11 mouse cellular contexts compared by ENCODE assay signal in the genomic region with DNA sequence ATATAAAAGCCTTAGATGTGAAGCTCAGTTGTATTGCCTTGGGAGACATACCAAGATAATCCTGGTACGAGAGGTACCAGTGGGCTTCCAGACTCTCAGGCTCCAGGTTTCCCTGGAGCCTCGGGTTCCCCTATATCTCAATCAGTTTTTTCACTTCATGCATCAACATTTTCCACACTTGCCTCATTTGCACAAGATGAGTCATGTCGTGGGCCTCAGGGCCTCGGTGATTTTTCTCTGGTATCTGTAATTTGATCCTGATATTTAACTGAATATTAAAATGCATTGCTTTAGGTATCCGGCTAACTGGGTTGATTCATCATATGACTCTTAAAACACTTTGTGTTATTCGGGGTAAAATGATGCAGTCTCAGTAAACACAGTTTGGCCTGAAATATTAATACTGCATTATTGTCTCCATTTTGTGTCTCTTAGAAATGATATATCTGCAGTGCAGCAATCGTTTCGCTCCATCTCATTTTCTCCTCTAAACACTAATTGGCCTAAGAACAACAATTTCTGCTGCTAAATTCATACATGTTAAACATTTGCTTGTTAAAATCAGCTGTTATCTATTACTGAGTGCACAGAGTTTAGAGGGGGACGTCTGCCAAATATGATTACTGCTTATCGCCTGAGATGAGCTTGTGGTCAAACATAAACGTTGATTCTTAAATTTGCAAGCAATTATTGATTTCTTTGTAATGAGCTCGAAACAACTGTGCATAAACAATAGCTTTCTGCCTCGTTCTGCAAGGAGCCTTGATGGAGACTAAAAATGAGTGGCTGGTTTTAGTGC. TPM values are rescaled to one million over a fixed set of nuclear protein-coding genes. Genes with fewer than 3 reads are reported as not detected.
A peak's percentile ranks its signal among the peaks of the same experiment; 100 is the strongest.
DNase-seq lines count a peak whose midpoint lies in the region; ATAC-seq and TF ChIP-seq lines count a peak whose summit lies in the region.
"Had no signal": no experiment of that assay in that cellular context is flagged by ENCODE, and none has a peak within 500 bp of the region (broad histone marks: within the 10 kb centered on the region; RNA-seq: fewer than 3 reads in every experiment).

No protein-coding gene starts in this region.

- H3K4me2 ChIP-seq in hindbrain, embryonic 11.5 days (replicated peaks; ENCODE audit: low read depth, low read length) = no peak overlapping the region
- no peak overlapping the region for H3K4me2 ChIP-seq in hindbrain, embryonic 16.5 days (ENCODE audit: low read length)
- H3K4me2 ChIP-seq in limb, embryonic 13.5 days (replicated peaks) = no peak overlapping the region

- no peak for DNase-seq in hindbrain, embryonic 11.5 days (ENCODE audit: low spot score)
- DNase-seq in G1E (ENCODE audit: low spot score) = no peak
- no peak for DNase-seq in embryonic facial prominence, embryonic 10.5 days (ENCODE audit: low spot score)
- no peak for DNase-seq in adrenal gland, adult 2 months
- DNase-seq: adrenal gland, adult 8-10 months; kidney, adult 11 months; thymus, postnatal 25 days had no signal

- no peak overlapping the region for H3K4me3 ChIP-seq in hindbrain, embryonic 11.5 days (ENCODE audit: low read depth, low read length)
- no peak overlapping the region for H3K4me3 ChIP-seq in hindbrain, embryonic 16.5 days (ENCODE audit: low read length)
- peak overlapping the region; percentile 50; the same call in 1 of the 2 replicates for H3K4me3 ChIP-seq in G1E (ENCODE audit: low read depth, low read length)
- no peak overlapping the region for H3K4me3 ChIP-seq in embryonic facial prominence, embryonic 10.5 days
- no peak overlapping the region for H3K4me3 ChIP-seq in limb, embryonic 13.5 days

- H3K9ac ChIP-seq in hindbrain, embryonic 11.5 days (ENCODE audit: low read depth, low read length) = no peak overlapping the region
- H3K9ac ChIP-seq in hindbrain, embryonic 16.5 days (ENCODE audit: low read depth, low read length) = no peak overlapping the region
- H3K9ac ChIP-seq in limb, embryonic 13.5 days = no peak overlapping the region

- no peak for TF ChIP-seq CTCF in G1E (IDR thresholded peaks at IDR 0.05; ENCODE audit: low read depth, low read length)

- no peaks in the 10 kb centered on the region for H3K9me3 ChIP-seq in hindbrain, embryonic 11.5 days (ENCODE audit: control insufficient read depth, low read length)
- H3K9me3 ChIP-seq in hindbrain, embryonic 16.5 days (ENCODE audit: control insufficient read depth, low read length) = no peaks in the 10 kb centered on the region
- no peaks in the 10 kb centered on the region for H3K9me3 ChIP-seq in G1E (replicated peaks)
- no peaks in the 10 kb centered on the region for H3K9me3 ChIP-seq in embryonic facial prominence, embryonic 10.5 days
- no peaks in the 10 kb centered on the region for H3K9me3 ChIP-seq in limb, embryonic 13.5 days

- WGBS in hindbrain, embryonic 11.5 days = 74% methylated on average over 13 of the region's 13 CpGs
- WGBS in hindbrain, embryonic 16.5 days = 54% methylated on average over 13 of the region's 13 CpGs
- WGBS in embryonic facial prominence, embryonic 10.5 days = 71% methylated on average over 13 of the region's 13 CpGs
- WGBS in limb, embryonic 13.5 days = 65% methylated on average over 13 of the region's 13 CpGs

- no peaks in the 10 kb centered on the region for H3K27me3 ChIP-seq in hindbrain, embryonic 11.5 days (ENCODE audit: control insufficient read depth, insufficient read depth, low read length)
- H3K27me3 ChIP-seq in hindbrain, embryonic 16.5 days (replicated peaks; ENCODE audit: control insufficient read depth, insufficient read depth, low read length) = no peaks in the 10 kb centered on the region
- peaks cover 44% of the 10 kb centered on the region for H3K27me3 ChIP-seq in G1E (ENCODE audit: insufficient read depth, low read length)
- no peaks in the 10 kb centered on the region for H3K27me3 ChIP-seq in embryonic facial prominence, embryonic 10.5 days (replicated peaks; ENCODE audit: low read depth, poor library complexity, severe bottlenecking)
- no peaks in the 10 kb centered on the region for H3K27me3 ChIP-seq in limb, embryonic 13.5 days

- peaks cover 4% of the 10 kb centered on the region; the same call in 1 of the 2 replicates for H3K4me1 ChIP-seq in hindbrain, embryonic 11.5 days (replicated peaks; ENCODE audit: control insufficient read depth, insufficient read depth, low read length)
- peaks cover 5% of the 10 kb centered on the region; the same call in 1 of the 2 replicates for H3K4me1 ChIP-seq in hindbrain, embryonic 16.5 days (ENCODE audit: control insufficient read depth, insufficient read depth, low read depth, low read length)
- H3K4me1 ChIP-seq in G1E (ENCODE audit: insufficient read depth, low read depth, low read length) = peaks cover 47% of the 10 kb centered on the region
- peaks cover 43% of the 10 kb centered on the region for H3K4me1 ChIP-seq in embryonic facial prominence, embryonic 10.5 days
- H3K4me1 ChIP-seq in limb, embryonic 13.5 days = peaks cover 39% of the 10 kb centered on the region

- ATAC-seq in hindbrain, embryonic 11.5 days (ENCODE audit: low FRiP score) = no peak
- no peak for ATAC-seq in hindbrain, embryonic 16.5 days
- ATAC-seq in G1E (ENCODE audit: extremely low read depth, insufficient number of reproducible peaks, low FRiP score, poor library complexity, severe bottlenecking) = peak; percentile 69
- no peak for ATAC-seq in limb, embryonic 13.5 days (ENCODE audit: low FRiP score, low read depth)
- ATAC-seq in megakaryocyte-erythroid progenitor cell, adult 5-6 weeks (replicated peaks; ENCODE audit: low FRiP score, low TSS enrichment, poor library complexity, severe bottlenecking) = no peak
- no peak for ATAC-seq in cerebellum, adult (ENCODE audit: insufficient number of reproducible peaks, low FRiP score, low TSS enrichment)

- peak overlapping the region; percentile 40 for H3K27ac ChIP-seq in hindbrain, embryonic 11.5 days (ENCODE audit: low read depth, low read length)
- no peak overlapping the region for H3K27ac ChIP-seq in hindbrain, embryonic 16.5 days (ENCODE audit: low read depth, low read length)
- peak overlapping the region; percentile 76 for H3K27ac ChIP-seq in embryonic facial prominence, embryonic 10.5 days (replicated peaks)
- peak overlapping the region; percentile 75; the same call in 1 of the 2 replicates for H3K27ac ChIP-seq in limb, embryonic 13.5 days

- H3K36me3 ChIP-seq in hindbrain, embryonic 11.5 days (ENCODE audit: control insufficient read depth, insufficient read depth, low read length) = no peaks in the 10 kb centered on the region
- no peaks in the 10 kb centered on the region for H3K36me3 ChIP-seq in hindbrain, embryonic 16.5 days (ENCODE audit: control insufficient read depth, insufficient read depth, low read length)
- no peaks in the 10 kb centered on the region for H3K36me3 ChIP-seq in G1E (replicated peaks)
- H3K36me3 ChIP-seq in embryonic facial prominence, embryonic 10.5 days (replicated peaks) = no peaks in the 10 kb centered on the region
- no peaks in the 10 kb centered on the region for H3K36me3 ChIP-seq in limb, embryonic 13.5 days

RNA-seq across cellular contexts. Expression of a gene that starts 41.0 kb away (rescaled TPM):
- polyA plus RNA-seq in hindbrain, embryonic 11.5 days (2014; fragmentation: Nextera tagmentation; extraction: Ambion mirVana) = 66.4 and 73.5 TPM in 2 replicates
- 12.4 and 13.5 TPM in 2 replicates for polyA plus RNA-seq in hindbrain, embryonic 16.5 days (2015; fragmentation: Nextera tagmentation; extraction: Ambion mirVana)
- total RNA-seq in G1E (2014; fragmentation: Nextera tagmentation) (97.4 and 139 TPM in 2 replicates), G1E (2017) (103 and 120 TPM in 2 replicates)
- polyA plus RNA-seq in G1E (2012) = 1.8 and 3.6 TPM in 2 replicates
- polyA plus RNA-seq in embryonic facial prominence, embryonic 10.5 days (2016; fragmentation: Nextera tagmentation; extraction: Ambion mirVana) = 105 and 112 TPM in 2 replicates
- 53.9 and 57.4 TPM in 2 replicates for polyA plus RNA-seq in limb, embryonic 13.5 days (2015; fragmentation: Nextera tagmentation; extraction: Ambion mirVana)
- total RNA-seq in megakaryocyte-erythroid progenitor cell, adult 5-6 weeks (2014; fragmentation: Nextera tagmentation) = 59.5 and 80.1 TPM in 2 replicates
- total RNA-seq in megakaryocyte-erythroid progenitor cell, adult 5-6 weeks (2017) = 89.0 and 110 TPM in 2 replicates
- total RNA-seq in adrenal gland, adult 2 months (2021) = 1 to 10 TPM; 1.3 to 2.7 TPM
- polyA plus RNA-seq in adrenal gland, adult 2 months (2012; rRNA removed) = 0.20 and 0.22 TPM in 2 replicates

RNA-seq across cellular contexts. Expression of a gene that starts 48.2 kb away (rescaled TPM):
- 8.3 and 14.3 TPM in 2 replicates for polyA plus RNA-seq in hindbrain, embryonic 11.5 days (2014; fragmentation: Nextera tagmentation; extraction: Ambion mirVana)
- polyA plus RNA-seq in hindbrain, embryonic 16.5 days (2015; fragmentation: Nextera tagmentation; extraction: Ambion mirVana) = 10.6 and 11.9 TPM in 2 replicates
- total RNA-seq in G1E (2014; fragmentation: Nextera tagmentation) = not detected in 2 replicates
- 2.9 and 3.0 TPM in 2 replicates for total RNA-seq in G1E (2017)
- 0.08 and 0.13 TPM in 2 replicates for polyA plus RNA-seq in G1E (2012)
- polyA plus RNA-seq in embryonic facial prominence, embryonic 10.5 days (2016; fragmentation: Nextera tagmentation; extraction: Ambion mirVana) = 6.9 and 8.8 TPM in 2 replicates
- 16.8 and 18.4 TPM in 2 replicates for polyA plus RNA-seq in limb, embryonic 13.5 days (2015; fragmentation: Nextera tagmentation; extraction: Ambion mirVana)
- 3.9 TPM in 1 of 2 replicates, not detected in the other for total RNA-seq in megakaryocyte-erythroid progenitor cell, adult 5-6 weeks (2014; fragmentation: Nextera tagmentation)
- not detected in 2 replicates for total RNA-seq in megakaryocyte-erythroid progenitor cell, adult 5-6 weeks (2017)
- total RNA-seq in adrenal gland, adult 2 months (2021) = 10 to 100 TPM; 46.1 to 86.5 TPM
- 11.0 and 13.5 TPM in 2 replicates for polyA plus RNA-seq in adrenal gland, adult 2 months (2012; rRNA removed)
